Mouse (Mus musculus): ENCODE data around the gene Tbxa2r. TPM values are rescaled to one million over a fixed set of nuclear protein-coding genes. Genes with fewer than 3 reads are reported as not detected.

The Tbxa2r gene
- polyA plus RNA-seq, 1 experiment from 2014 or later = 19.6 TPM

GRCm38 (mm10) chr10:81297246-81297645, 31.3 kb upstream of the Tbxa2r start:
- 78% methylated on average over 6 of the region's 6 CpGs for WGBS

GRCm38 (mm10) chr10:81297845-81298244, 30.7 kb upstream of the Tbxa2r start:
- Histone ChIP-seq H3K4me2 (replicated peaks; ENCODE audit: low read depth, low read length) (peak overlapping the region; percentile 32), H3K9ac (replicated peaks; ENCODE audit: low read depth) (no peak overlapping the region), H3K36me3 (ENCODE audit: insufficient read depth, low read length) (no peaks in the 10 kb centered on the region), H3K4me3 (ENCODE audit: low read depth, low read length) (no peak overlapping the region), H3K4me1 (ENCODE audit: insufficient read depth, low read depth, low read length) (peaks cover 32% of the 10 kb centered on the region; the same call in 1 of the 2 replicates), H3K27ac (ENCODE audit: low read length) (peak overlapping the region; percentile 86), H3K27me3 (replicated peaks; ENCODE audit: insufficient read depth, low read length) (no peaks in the 10 kb centered on the region), H3K9me3 (ENCODE audit: low read length) (no peaks in the 10 kb centered on the region)
- TF ChIP-seq EP300 (IDR thresholded peaks at IDR 0.05) (no peak), CTCF (IDR thresholded peaks at IDR 0.05) (no peak)
- DNase-seq (ENCODE audit: low spot score) (peak; percentile 82), ATAC-seq (peak; percentile 69)
- WGBS = 37% methylated on average over 10 of the region's 10 CpGs

More at GRCm38 (mm10) chr10:81297246-81297645, 31.3 kb upstream of the Tbxa2r start:
- peak overlapping the region; percentile 86 for H3K27ac ChIP-seq (ENCODE audit: low read length)
- H3K36me3 ChIP-seq (ENCODE audit: insufficient read depth, low read length) = no peaks in the 10 kb centered on the region
- H3K9me3 ChIP-seq (ENCODE audit: low read length) = no peaks in the 10 kb centered on the region
- peaks cover 28% of the 10 kb centered on the region; the same call in 1 of the 2 replicates for H3K4me1 ChIP-seq (ENCODE audit: insufficient read depth, low read depth, low read length)
- ATAC-seq (no peak), DNase-seq (ENCODE audit: low spot score) (no peak)
- H3K4me2 ChIP-seq (replicated peaks; ENCODE audit: low read depth, low read length) = peak overlapping the region; percentile 32; the same call in 1 of the 2 replicates
- H3K4me3 ChIP-seq (ENCODE audit: low read depth, low read length) = no peak overlapping the region
- H3K27me3 ChIP-seq (replicated peaks; ENCODE audit: insufficient read depth, low read length) = no peaks in the 10 kb centered on the region
- TF ChIP-seq EP300 (IDR thresholded peaks at IDR 0.05) (no peak), CTCF (IDR thresholded peaks at IDR 0.05) (no peak)
- no peak overlapping the region; the same call in 1 of the 2 replicates for H3K9ac ChIP-seq (replicated peaks; ENCODE audit: low read depth)

GRCm38 (mm10) chr10:81298369-81299100, 30.0 kb upstream of the Tbxa2r start:
- H3K4me1 ChIP-seq (ENCODE audit: insufficient read depth, low read depth, low read length) = peaks cover 36% of the 10 kb centered on the region
- H3K36me3 ChIP-seq (ENCODE audit: insufficient read depth, low read length) = no peaks in the 10 kb centered on the region
- 84% methylated on average over 17 of the region's 17 CpGs for WGBS
- peak overlapping the region; percentile 32 for H3K4me2 ChIP-seq (replicated peaks; ENCODE audit: low read depth, low read length)
- DNase-seq (ENCODE audit: low spot score) = peak; percentile 42
- H3K9ac ChIP-seq (replicated peaks; ENCODE audit: low read depth) = no peak overlapping the region
- no peaks in the 10 kb centered on the region for H3K9me3 ChIP-seq (ENCODE audit: low read length)
- H3K27ac ChIP-seq (ENCODE audit: low read length) = peak overlapping the region; percentile 86
- no peak for ATAC-seq
- TF ChIP-seq EP300 (IDR thresholded peaks at IDR 0.05) (no peak), CTCF (IDR thresholded peaks at IDR 0.05) (no peak)
- H3K27me3 ChIP-seq (replicated peaks; ENCODE audit: insufficient read depth, low read length) = no peaks in the 10 kb centered on the region
- H3K4me3 ChIP-seq (ENCODE audit: low read depth, low read length) = no peak overlapping the region

GRCm38 (mm10) chr10:81299585-81300351, 28.8 kb upstream of the Tbxa2r start:
- peaks cover 24% of the 10 kb centered on the region for H3K4me1 ChIP-seq (ENCODE audit: insufficient read depth, low read depth, low read length)
- DNase-seq (ENCODE audit: low spot score) (no peak), ATAC-seq (no peak)
- TF ChIP-seq EP300 (IDR thresholded peaks at IDR 0.05) (no peak), CTCF (IDR thresholded peaks at IDR 0.05) (no peak)
- H3K27me3 ChIP-seq (replicated peaks; ENCODE audit: insufficient read depth, low read length) = no peaks in the 10 kb centered on the region
- no peak overlapping the region for H3K4me2 ChIP-seq (replicated peaks; ENCODE audit: low read depth, low read length)
- H3K36me3 ChIP-seq (ENCODE audit: insufficient read depth, low read length) = no peaks in the 10 kb centered on the region
- H3K9ac ChIP-seq (replicated peaks; ENCODE audit: low read depth) = no peak overlapping the region
- WGBS = 83% methylated on average over 14 of the region's 14 CpGs
- no peaks in the 10 kb centered on the region for H3K9me3 ChIP-seq (ENCODE audit: low read length)
- H3K4me3 ChIP-seq (ENCODE audit: low read depth, low read length) = no peak overlapping the region
- 0 out of 2 replicates have a peak overlapping the region, but pooled peaks have one; percentile 26 for H3K27ac ChIP-seq (ENCODE audit: low read length)

- DNase-seq (ENCODE audit: low spot score) (no peak), ATAC-seq (no peak)
- H3K36me3 ChIP-seq (ENCODE audit: insufficient read depth, low read length) = no peaks in the 10 kb centered on the region
- peaks cover 22% of the 10 kb centered on the region for H3K4me1 ChIP-seq (ENCODE audit: insufficient read depth, low read depth, low read length)
- no peak overlapping the region for H3K4me3 ChIP-seq (ENCODE audit: low read depth, low read length)
- TF ChIP-seq EP300 (IDR thresholded peaks at IDR 0.05) = no peak
- no peak for TF ChIP-seq CTCF (IDR thresholded peaks at IDR 0.05)
- no peak overlapping the region for H3K4me2 ChIP-seq (replicated peaks; ENCODE audit: low read depth, low read length)
- H3K9me3 ChIP-seq (ENCODE audit: low read length) = no peaks in the 10 kb centered on the region
- H3K27ac ChIP-seq (ENCODE audit: low read length) = no peak overlapping the region
- 75% methylated on average over 9 of the region's 9 CpGs for WGBS
- H3K27me3 ChIP-seq (replicated peaks; ENCODE audit: insufficient read depth, low read length) = no peaks in the 10 kb centered on the region
- no peak overlapping the region for H3K9ac ChIP-seq (replicated peaks; ENCODE audit: low read depth)
Measured at GRCm38 (mm10) chr10:81300352-81300907, 28.1 kb upstream of the Tbxa2r start.

GRCm38 (mm10) chr10:81301321-81301720, 27.2 kb upstream of the Tbxa2r start:
- Histone ChIP-seq H3K9me3 (ENCODE audit: low read length) (no peaks in the 10 kb centered on the region), H3K4me3 (ENCODE audit: low read depth, low read length) (no peak overlapping the region), H3K36me3 (ENCODE audit: insufficient read depth, low read length) (peaks cover 8% of the 10 kb centered on the region; the same call in 1 of the 2 replicates), H3K27me3 (replicated peaks; ENCODE audit: insufficient read depth, low read length) (no peaks in the 10 kb centered on the region), H3K4me1 (ENCODE audit: insufficient read depth, low read depth, low read length) (peaks cover 22% of the 10 kb centered on the region), H3K4me2 (replicated peaks; ENCODE audit: low read depth, low read length) (no peak overlapping the region), H3K9ac (replicated peaks; ENCODE audit: low read depth) (no peak overlapping the region), H3K27ac (ENCODE audit: low read length) (no peak overlapping the region)
- TF ChIP-seq CTCF (IDR thresholded peaks at IDR 0.05) = no peak
- DNase-seq (ENCODE audit: low spot score) (no peak), ATAC-seq (no peak)
- 69% methylated on average over 9 of the region's 9 CpGs for WGBS
